Mouse (Mus musculus) forebrain, embryonic 14.5 days (tissue): ENCODE data around the gene Spta1. TPM values are rescaled to one million over a fixed set of nuclear protein-coding genes. Genes with fewer than 3 reads are reported as not detected.

Experiments
- ATAC-seq: fragments of 200-750 bp; cut with Nextera tagmentation; 2 replicates; pipeline ENCODE4 v1.8.0; 2017; ENCODE audit warnings: mild to moderate bottlenecking, moderate library complexity
- DNase-seq: peaks from one replicate; pipeline ENCODE4 v3.0.0-alpha.2; 2015; ENCODE audit warnings: low spot score
- H3K27ac ChIP-seq: fragments of 300-500 bp; sonication (generic); 2 replicates; pipeline ENCODE4 v1.5.1; 2014; ENCODE audit warnings: low read depth, mild to moderate bottlenecking, control low read depth, low read length, moderate library complexity
- H3K27me3 ChIP-seq: fragments of 300-500 bp; sonication (generic); replicated peaks from 2 replicates; pipeline ENCODE4 v1.6.1; 2014; ENCODE audit warnings: low read length, control low read depth, mixed read lengths; ENCODE audit not compliant: control insufficient read depth, insufficient read depth
- H3K36me3 ChIP-seq: fragments of 300-500 bp; sonication (generic); 2 replicates; pipeline ENCODE4 v1.6.1; 2014; ENCODE audit warnings: low read length, control low read depth; ENCODE audit not compliant: control insufficient read depth, insufficient read depth
- H3K4me1 ChIP-seq: fragments of 300-500 bp; sonication (generic); 2 replicates; pipeline ENCODE4 v1.6.1; 2014; ENCODE audit warnings: antibody characterized with exemption, low read length, control low read depth; ENCODE audit not compliant: control insufficient read depth, insufficient read depth
- H3K4me2 ChIP-seq: fragments of 300-500 bp; sonication (generic); 2 replicates; pipeline ENCODE4 v1.6.1; 2014; ENCODE audit warnings: mild to moderate bottlenecking, control low read depth, low read length
- H3K4me3 ChIP-seq: fragments of 300-500 bp; sonication (generic); 2 replicates; pipeline ENCODE4 v1.5.1; 2014; ENCODE audit warnings: low read depth, low read length, control low read depth
- H3K9ac ChIP-seq: fragments of 300-500 bp; sonication (generic); 2 replicates; pipeline ENCODE4 v1.6.1; 2014; ENCODE audit warnings: mild to moderate bottlenecking, low read length, control low read depth, moderate library complexity
- H3K9me3 ChIP-seq: fragments of 300-500 bp; sonication (generic); replicated peaks from 2 replicates; pipeline ENCODE4 v1.6.1; 2016; ENCODE audit warnings: low read length, control low read depth, mixed read lengths; ENCODE audit not compliant: control insufficient read depth
- WGBS: fragments of 180-500 bp; shearing (Covaris S2); extraction: QIAGEN DNeasy Blood & Tissue Kit; methylation state at CpG from one replicate; pipeline ENCODE4 v1.1.7; 2014; 5-methylcytosine and 5-hydroxymethylcytosine counted together
- polyA plus RNA-seq: library from polyadenylated mRNA; unstranded; fragments of >200 nt; fragmentation: Nextera tagmentation; extraction: Ambion mirVana; gene quantifications from 2 replicates; pipeline ENCODE4 v1.2.1, GENCODE M21; 2014

Spta1 gene
- polyA plus RNA-seq, 1 experiment from 2014 or later, result 0.13 TPM

DNA sequence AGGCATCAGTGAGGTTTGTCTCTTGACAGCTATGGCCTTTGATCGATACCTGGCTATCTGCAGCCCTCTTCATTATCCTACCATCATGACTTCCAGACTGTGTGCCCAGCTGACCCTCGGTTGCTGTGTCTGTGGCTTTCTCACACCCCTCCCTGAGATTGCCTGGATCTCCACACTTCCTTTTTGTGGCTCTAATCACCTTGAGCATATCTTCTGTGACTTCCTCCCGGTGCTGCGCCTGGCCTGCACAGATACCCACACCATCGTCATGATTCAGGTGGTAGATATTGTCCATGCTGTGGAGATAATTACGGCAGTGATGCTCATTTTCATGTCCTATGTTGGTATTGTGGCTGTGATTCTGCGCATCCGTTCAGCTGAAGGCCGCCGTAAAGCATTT is 13.5 kb upstream of the Spta1 start:
- H3K27ac ChIP-seq, result no peak overlapping the region
- no peak for ATAC-seq
- H3K9me3 ChIP-seq, result no peaks in the 10 kb centered on the region
- no peak overlapping the region for H3K9ac ChIP-seq
- WGBS, result 93% methylated on average over 10 of the region's 10 CpGs
- H3K4me3 ChIP-seq, result no peak overlapping the region
- no peaks in the 10 kb centered on the region for H3K36me3 ChIP-seq
- no peak overlapping the region for H3K4me2 ChIP-seq
- no peaks in the 10 kb centered on the region for H3K4me1 ChIP-seq
- H3K27me3 ChIP-seq, result no peaks in the 10 kb centered on the region
- DNase-seq, result no peak

DNA sequence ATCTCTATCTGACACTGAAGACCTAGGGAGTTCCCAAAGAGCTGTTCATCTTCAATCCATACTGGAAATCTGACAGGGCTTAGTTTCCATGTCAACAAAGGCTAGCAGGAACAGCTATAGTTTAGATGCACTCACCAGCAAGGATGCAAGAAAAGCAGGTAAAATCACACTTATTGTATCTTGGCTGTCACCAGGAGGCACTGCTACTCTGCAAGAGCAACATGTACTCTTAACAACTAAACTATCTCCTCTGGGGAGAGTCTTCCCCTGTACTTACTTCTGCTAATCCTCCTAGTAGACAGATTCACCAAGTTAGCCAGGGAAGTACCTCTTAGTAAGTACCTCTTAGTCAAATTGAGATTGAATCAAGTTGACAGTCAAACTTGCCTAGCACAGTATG is 3.6 kb upstream of the Spta1 start:
- no peak for ATAC-seq
- Histone ChIP-seq H3K36me3 (no peaks in the 10 kb centered on the region), H3K27ac (no peak overlapping the region), H3K4me2 (no peak overlapping the region), H3K4me3 (no peak overlapping the region), H3K9me3 (no peaks in the 10 kb centered on the region), H3K27me3 (no peaks in the 10 kb centered on the region), H3K4me1 (0 out of 2 replicates have a peak, but pooled peaks cover 2% of the 10 kb centered on the region), H3K9ac (no peak overlapping the region)
- no peak for DNase-seq

DNA sequence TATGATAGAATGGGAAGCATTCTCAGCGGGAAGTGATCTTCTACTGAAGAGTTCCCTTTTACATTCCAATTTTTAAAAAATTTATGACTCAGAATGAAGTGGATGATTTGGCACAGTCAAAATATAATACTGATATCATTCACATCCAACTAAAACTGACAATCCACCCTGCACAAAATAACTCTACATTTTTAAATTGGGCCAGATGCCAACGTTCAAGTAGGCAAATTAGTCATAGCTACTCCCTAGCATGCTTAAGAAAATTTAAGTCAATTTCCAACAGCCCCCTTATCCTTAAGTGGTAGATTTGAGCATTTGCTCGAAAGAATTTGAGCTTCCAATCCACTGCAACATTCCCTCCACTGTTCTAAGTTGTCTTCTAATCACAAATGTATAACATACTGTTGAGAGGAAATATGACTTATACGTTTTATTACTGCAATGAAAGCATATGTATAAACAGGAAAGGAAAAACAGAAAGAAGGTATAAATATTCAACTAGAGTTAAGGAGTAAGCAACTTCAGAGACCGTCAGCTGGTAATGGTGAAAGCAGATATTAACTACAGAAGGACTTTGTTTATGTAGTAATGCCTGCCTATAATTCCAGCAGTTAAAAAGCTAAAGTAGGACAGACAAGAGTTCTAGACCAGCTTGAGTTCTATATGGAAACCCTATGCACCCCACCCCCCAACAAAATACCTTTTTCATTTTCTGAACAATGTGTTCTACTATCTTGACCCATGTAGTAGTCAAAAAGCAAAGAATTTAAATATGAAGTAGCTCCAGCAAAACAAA is 1.7 kb upstream of the Spta1 start:
- no peaks in the 10 kb centered on the region for H3K36me3 ChIP-seq
- H3K27ac ChIP-seq, result no peak overlapping the region
- H3K4me2 ChIP-seq, result no peak overlapping the region
- H3K27me3 ChIP-seq, result no peaks in the 10 kb centered on the region
- DNase-seq, result no peak
- no peak overlapping the region for H3K9ac ChIP-seq
- H3K4me3 ChIP-seq, result no peak overlapping the region
- 93% methylated on average over 5 of the region's 5 CpGs for WGBS
- ATAC-seq, result no peak
- H3K9me3 ChIP-seq, result no peaks in the 10 kb centered on the region
- H3K4me1 ChIP-seq, result 0 out of 2 replicates have a peak, but pooled peaks cover 2% of the 10 kb centered on the region

DNA sequence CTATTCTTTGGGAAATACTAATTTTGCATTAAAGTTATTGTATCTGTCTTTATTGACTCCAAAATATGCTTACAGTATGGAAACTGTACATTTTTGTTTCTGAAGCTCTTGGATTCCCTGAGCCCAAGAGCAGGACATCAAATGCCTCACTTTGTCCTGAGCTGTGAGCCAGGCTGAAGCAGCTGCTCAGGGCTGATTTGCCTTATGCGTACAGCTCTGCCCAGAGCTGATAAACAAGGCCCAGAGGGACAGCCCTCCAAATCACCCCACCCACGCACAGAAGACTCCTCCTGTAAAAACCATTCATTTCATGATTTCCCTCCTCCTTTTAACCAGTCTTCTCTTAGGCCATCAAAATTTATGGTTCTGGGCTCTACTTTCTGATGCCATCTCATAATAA is 1.0 kb upstream of the Spta1 start:
- H3K27me3 ChIP-seq, result no peaks in the 10 kb centered on the region
- H3K9me3 ChIP-seq, result no peaks in the 10 kb centered on the region
- 0 out of 2 replicates have a peak, but pooled peaks cover 2% of the 10 kb centered on the region for H3K4me1 ChIP-seq
- H3K4me2 ChIP-seq, result no peak overlapping the region
- no peak overlapping the region for H3K27ac ChIP-seq
- ATAC-seq (no peak), DNase-seq (no peak)
- no peaks in the 10 kb centered on the region for H3K36me3 ChIP-seq
- no peak overlapping the region for H3K9ac ChIP-seq
- 70% methylated on average over 2 of the region's 2 CpGs for WGBS
- no peak overlapping the region for H3K4me3 ChIP-seq

DNA sequence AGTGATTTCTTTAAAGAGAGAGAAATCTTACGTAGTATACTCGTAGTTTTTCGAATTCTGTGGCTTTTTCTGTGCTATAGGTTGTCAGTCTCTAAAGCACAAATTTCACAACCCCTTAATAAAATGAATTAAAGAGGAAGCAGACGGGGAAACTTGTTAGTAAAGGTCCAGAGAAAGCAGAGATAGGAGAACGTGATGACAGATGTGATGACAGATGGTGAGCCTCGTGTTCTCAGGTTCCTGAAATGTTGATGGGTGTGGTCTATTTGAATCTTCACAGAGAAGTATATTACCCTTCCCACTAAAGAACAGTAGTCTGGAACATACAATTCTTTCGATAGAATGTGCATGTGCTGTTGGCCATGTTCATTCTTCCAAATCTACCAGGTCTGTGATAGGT is 32.1 kb downstream of the Spta1 start:
- Histone ChIP-seq H3K36me3 (no peaks in the 10 kb centered on the region), H3K4me1 (no peaks in the 10 kb centered on the region), H3K9me3 (no peaks in the 10 kb centered on the region), H3K27me3 (no peaks in the 10 kb centered on the region), H3K9ac (no peak overlapping the region), H3K27ac (no peak overlapping the region), H3K4me2 (no peak overlapping the region), H3K4me3 (no peak overlapping the region)
- WGBS, result 85% methylated on average over 7 of the region's 7 CpGs
- DNase-seq, result no peak
- ATAC-seq, result no peak

DNA sequence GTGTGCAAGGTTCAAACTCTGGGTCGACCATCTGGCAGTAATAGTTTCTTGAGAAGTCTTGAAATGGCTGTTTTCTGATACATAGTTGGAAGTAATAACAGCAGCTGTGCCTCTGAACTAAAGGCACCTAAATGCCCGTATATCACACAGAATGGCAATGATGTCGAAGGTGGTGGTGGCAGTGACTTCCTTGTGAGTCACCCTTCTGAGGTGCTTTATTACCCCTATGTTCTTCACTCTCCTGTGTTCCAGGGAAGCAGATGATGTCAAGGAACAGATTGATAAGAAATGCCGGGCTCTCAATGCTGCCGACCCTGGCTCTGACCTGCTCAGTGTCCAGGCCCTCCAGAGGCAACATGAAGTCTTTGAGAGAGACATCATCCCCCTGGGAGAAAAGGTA is 39.7 kb downstream of the Spta1 start:
- H3K4me1 ChIP-seq, result no peaks in the 10 kb centered on the region
- no peaks in the 10 kb centered on the region for H3K27me3 ChIP-seq
- H3K4me3 ChIP-seq, result no peak overlapping the region
- no peak overlapping the region for H3K9ac ChIP-seq
- H3K27ac ChIP-seq, result no peak overlapping the region
- no peak for ATAC-seq
- H3K36me3 ChIP-seq, result no peaks in the 10 kb centered on the region
- H3K9me3 ChIP-seq, result no peaks in the 10 kb centered on the region
- 91% methylated on average over 5 of the region's 5 CpGs for WGBS
- H3K4me2 ChIP-seq, result no peak overlapping the region
- no peak for DNase-seq

DNA sequence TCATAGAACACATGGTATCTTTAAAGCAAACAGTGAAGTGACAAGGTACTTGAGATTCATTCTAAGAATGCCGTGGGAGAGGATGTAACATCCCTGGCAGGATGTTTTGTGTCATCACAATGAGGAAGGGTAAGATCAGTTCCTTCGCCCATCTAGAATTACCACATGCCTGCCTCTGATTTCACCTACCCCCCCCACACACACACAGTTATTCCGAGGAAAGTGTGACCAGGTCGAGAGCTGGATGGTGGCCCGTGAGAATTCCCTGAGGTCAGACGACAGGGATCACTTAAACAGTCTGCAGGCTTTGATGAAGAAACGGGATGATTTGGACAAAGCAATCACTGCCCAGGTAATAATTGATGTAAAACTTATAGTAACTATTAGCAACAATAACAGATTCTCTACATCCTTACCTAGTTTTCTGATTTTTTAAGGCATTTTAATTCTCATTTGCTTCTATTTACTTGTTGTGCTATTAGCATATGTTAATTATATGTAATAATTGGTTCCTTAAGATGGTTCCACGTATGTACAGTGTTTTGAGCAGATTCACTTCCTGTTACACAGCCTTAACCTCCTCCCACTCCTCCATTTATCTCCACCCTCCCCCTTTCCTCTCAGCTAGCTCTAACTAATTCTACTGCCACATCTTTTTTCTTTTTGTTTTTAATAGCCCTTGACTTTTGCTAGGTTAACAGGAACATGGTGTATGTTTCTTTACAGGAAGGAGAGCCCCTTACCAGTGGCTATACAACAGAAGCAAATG is 42.9 kb downstream of the Spta1 start:
- 81% methylated on average over 8 of the region's 8 CpGs for WGBS
- H3K4me3 ChIP-seq, result no peak overlapping the region
- ATAC-seq (no peak), DNase-seq (no peak)
- no peak overlapping the region for H3K27ac ChIP-seq
- H3K4me1 ChIP-seq, result no peaks in the 10 kb centered on the region
- no peaks in the 10 kb centered on the region for H3K27me3 ChIP-seq
- H3K4me2 ChIP-seq, result no peak overlapping the region
- no peaks in the 10 kb centered on the region for H3K9me3 ChIP-seq
- H3K9ac ChIP-seq, result no peak overlapping the region
- H3K36me3 ChIP-seq, result no peaks in the 10 kb centered on the region

DNA sequence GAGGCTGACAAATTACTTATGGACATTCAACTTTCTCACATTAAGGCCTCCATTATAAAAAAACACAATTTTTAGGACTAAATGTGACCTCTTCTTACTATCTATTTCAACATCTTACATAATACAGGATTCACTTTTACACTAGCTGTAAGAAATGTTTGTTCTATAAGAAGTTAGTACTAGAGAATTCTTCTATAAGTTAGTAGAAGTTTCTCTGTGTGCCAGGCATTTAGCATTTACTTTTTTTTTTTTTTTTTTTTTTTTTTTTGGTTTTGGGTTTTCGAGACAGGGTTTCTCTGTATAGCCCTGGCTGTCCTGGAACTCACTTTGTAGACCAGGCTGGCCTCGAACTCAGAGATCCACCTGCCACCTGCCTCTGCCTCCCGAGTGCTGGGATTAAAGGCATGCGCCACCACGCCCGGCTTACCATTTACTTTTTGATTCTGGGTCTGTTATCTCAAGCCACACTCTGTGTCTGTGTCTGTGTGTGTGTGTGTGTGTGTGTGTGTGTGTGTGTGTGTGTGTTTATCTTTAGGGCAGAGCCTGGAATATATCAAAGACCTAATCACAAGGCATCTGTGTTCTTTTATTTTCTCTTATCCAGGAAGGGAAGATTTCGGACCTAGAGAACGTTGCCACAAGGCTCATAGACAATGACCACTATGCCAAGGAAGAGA is 44.1 kb downstream of the Spta1 start:
- no peaks in the 10 kb centered on the region for H3K27me3 ChIP-seq
- no peak overlapping the region for H3K9ac ChIP-seq
- 95% methylated on average over 7 of the region's 8 CpGs for WGBS
- no peaks in the 10 kb centered on the region for H3K9me3 ChIP-seq
- no peaks in the 10 kb centered on the region for H3K36me3 ChIP-seq
- H3K4me2 ChIP-seq, result no peak overlapping the region
- no peak overlapping the region for H3K4me3 ChIP-seq
- ATAC-seq (no peak), DNase-seq (no peak)
- no peaks in the 10 kb centered on the region for H3K4me1 ChIP-seq
- no peak overlapping the region for H3K27ac ChIP-seq

DNA sequence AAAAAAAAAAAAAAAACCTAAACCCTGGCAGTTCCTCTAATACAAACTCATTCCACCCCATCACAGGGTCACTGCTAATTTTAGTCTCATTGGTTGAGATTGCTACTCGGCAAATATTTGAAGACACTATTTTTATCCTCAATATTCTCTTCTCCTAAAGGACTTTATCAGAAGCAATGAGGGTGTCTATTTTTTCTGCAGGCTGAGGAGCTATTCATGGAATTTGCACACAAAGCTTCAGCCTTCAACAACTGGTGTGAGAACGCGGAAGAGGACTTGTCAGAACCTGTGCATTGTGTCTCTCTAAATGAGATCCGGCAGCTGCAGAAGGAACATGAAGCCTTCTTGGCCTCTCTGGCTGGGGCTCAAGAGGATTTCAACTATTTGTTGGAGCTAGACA is 67.3 kb downstream of the Spta1 start:
- H3K4me2 ChIP-seq, result no peak overlapping the region
- no peak overlapping the region for H3K27ac ChIP-seq
- H3K4me3 ChIP-seq, result no peak overlapping the region
- WGBS, result 89% methylated on average over 4 of the region's 4 CpGs
- H3K9ac ChIP-seq, result no peak overlapping the region
- no peaks in the 10 kb centered on the region for H3K4me1 ChIP-seq
- no peaks in the 10 kb centered on the region for H3K27me3 ChIP-seq
- no peak for DNase-seq
- no peak for ATAC-seq
- H3K9me3 ChIP-seq, result no peaks in the 10 kb centered on the region
- no peaks in the 10 kb centered on the region for H3K36me3 ChIP-seq
